Mouse (Mus musculus) kidney, adult 2 months (tissue): ENCODE measurements at regions not wholly inside any gene's neighbourhood (a gene's known extent, or its start where the extent isn't known, plus 50 kb on each side); places are given as distances from the start of the nearest gene placed in this dataset.

Experiments
- CTCF ChIP-seq: fragments of 200-500 bp; conservative IDR thresholded peaks from 2 replicates; pipeline ENCODE4 v1.5.1; 2011; ENCODE audit warnings: low read depth, mild to moderate bottlenecking, control low read depth, low read length, moderate library complexity, mixed read lengths; ENCODE audit not compliant: insufficient read depth, insufficient read length
- POLR2A ChIP-seq: fragments of 200-500 bp; IDR thresholded peaks from one replicate; pipeline ENCODE4 v1.6.1; 2011; ENCODE audit warnings: low read depth, low read length, control low read depth

DNA sequence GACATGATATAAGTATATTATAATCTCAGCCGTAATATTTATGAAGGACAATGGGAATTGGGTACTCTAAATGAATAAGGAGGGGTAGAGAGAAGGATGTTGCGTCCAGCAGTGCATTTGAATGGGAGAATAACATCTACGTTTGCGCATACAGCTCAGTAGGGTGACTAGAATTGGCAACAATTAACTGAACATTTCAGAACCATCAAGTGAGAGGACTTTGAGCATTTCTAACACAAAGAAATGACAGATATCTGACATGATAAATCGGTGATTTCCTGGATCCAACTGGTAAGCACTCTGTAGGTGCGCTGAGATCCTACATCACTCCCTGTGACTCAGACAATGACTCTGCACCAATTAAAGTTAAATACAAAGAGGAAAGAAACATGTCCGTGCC lies 431.3 kb downstream of the Ipmk start:
- TF ChIP-seq CTCF (no peak), POLR2A (no peak)
